Mouse (Mus musculus) ES-Bruce4 (cell line): ENCODE results near the gene Rabl6. TPM values are rescaled to one million over a fixed set of nuclear protein-coding genes. Genes with fewer than 3 reads are reported as not detected.

Source experiments
- H3K27ac ChIP-seq: 2 replicates; pipeline ENCODE4 v1.5.1; 2012; ENCODE audit warnings: low read length, inconsistent platforms; ENCODE audit not compliant: insufficient read depth
- H3K27me3 ChIP-seq: 2 replicates; pipeline ENCODE4 v1.6.1; 2012; ENCODE audit warnings: mild to moderate bottlenecking, low read length, inconsistent platforms; ENCODE audit not compliant: control insufficient read depth, poor library complexity, insufficient read depth, severe bottlenecking
- H3K36me3 ChIP-seq: 2 replicates; pipeline ENCODE4 v1.6.1; 2012; ENCODE audit warnings: inconsistent platforms, mild to moderate bottlenecking, low read length, moderate library complexity; ENCODE audit not compliant: control insufficient read depth, poor library complexity, insufficient read depth, severe bottlenecking
- H3K4me1 ChIP-seq: one replicate; pipeline ENCODE4 v1.8.1; 2011; ENCODE audit warnings: low read length; ENCODE audit not compliant: control insufficient read depth, insufficient read depth
- H3K4me3 ChIP-seq: 2 replicates; pipeline ENCODE4 v1.5.1; 2011; ENCODE audit warnings: low read depth, mild to moderate bottlenecking, low read length
- H3K9ac ChIP-seq: 2 replicates; pipeline ENCODE4 v1.6.1; 2012; ENCODE audit warnings: low read depth, mild to moderate bottlenecking, inconsistent platforms; ENCODE audit not compliant: poor library complexity, severe bottlenecking
- H3K9me3 ChIP-seq: replicated peaks from 2 replicates; pipeline ENCODE4 v1.6.1; 2012; ENCODE audit warnings: mild to moderate bottlenecking, low read length, inconsistent platforms; ENCODE audit not compliant: control insufficient read depth, poor library complexity, insufficient read depth, severe bottlenecking
- CTCF ChIP-seq: IDR thresholded peaks from one replicate; pipeline ENCODE4 v1.8.1; 2011; ENCODE audit warnings: low read depth, low read length
- EP300 ChIP-seq: IDR thresholded peaks from 2 replicates; pipeline ENCODE4 v1.6.1; 2011; ENCODE audit warnings: low read depth, low read length; ENCODE audit not compliant: insufficient read depth
- POLR2A ChIP-seq: IDR thresholded peaks from one replicate; pipeline ENCODE4 v1.8.1; 2011; ENCODE audit warnings: low read length; ENCODE audit not compliant: insufficient read depth
- polyA plus RNA-seq: library from polyadenylated mRNA; stranded (reverse); fragments of >200 nt; gene quantifications from 2 replicates; pipeline ENCODE4 v1.2.4, GENCODE M21; 2011; ENCODE audit warnings: low read depth; ENCODE audit not compliant: missing spikeins, insufficient read depth, insufficient read length

Rabl6 gene
- polyA plus RNA-seq, 1 experiment = 80.2 TPM

DNA sequence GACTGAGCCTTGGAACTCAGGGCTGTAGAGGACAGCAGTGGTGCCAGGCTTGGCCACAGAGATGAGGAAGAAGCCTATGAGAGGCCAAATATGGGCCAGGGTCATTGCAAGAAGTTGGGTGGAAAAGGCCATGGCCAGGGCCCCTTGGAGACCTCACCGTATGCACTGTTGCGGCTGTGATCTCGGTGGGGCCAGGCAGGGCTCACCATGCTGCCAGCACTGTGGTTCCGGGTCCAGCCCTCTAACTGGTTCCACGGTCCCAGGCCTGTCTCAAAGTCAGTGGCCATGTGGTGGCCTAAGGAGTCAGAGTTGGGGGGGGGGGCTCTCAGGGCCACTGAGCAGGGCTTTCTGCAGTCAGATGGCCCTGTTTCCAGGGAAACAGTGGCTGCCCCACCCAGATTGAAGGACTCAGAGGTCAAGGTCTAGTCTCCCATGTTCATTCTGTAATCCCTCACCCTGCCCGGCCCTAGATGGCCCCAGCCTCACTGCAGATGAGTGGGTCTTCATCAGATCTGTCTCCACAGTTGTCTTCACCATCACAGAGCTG is 39.8 kb downstream of the Rabl6 start:
- Histone ChIP-seq H3K4me1 (peaks cover 3% of the 10 kb centered on the region), H3K9ac (no peak overlapping the region), H3K27me3 (no peaks in the 10 kb centered on the region), H3K36me3 (0 out of 2 replicates have a peak, but pooled peaks cover 2% of the 10 kb centered on the region), H3K4me3 (no peak overlapping the region), H3K9me3 (no peaks in the 10 kb centered on the region), H3K27ac (no peak overlapping the region)
- TF ChIP-seq POLR2A (no peak), CTCF (no peak), EP300 (no peak)

DNA sequence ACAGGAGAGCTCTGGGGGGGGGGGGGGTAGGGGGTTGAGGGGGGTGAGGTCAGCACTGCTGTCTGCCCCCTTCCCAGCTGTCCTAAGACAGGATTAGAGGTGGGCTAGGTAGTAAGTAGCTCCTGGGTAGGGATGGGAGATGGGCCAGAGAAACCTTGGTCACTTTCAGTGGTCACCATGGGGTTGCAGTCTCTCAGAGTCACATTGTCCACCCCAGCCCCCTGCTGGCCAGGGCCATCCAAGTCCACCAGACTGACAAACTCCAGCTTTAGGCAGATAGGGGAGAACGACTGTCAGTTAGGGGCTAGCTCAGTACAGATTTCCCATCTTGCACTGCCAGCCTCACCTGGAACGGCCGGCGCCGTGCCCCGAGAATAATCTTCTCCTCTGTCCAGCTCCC is 41.8 kb downstream of the Rabl6 start:
- Histone ChIP-seq H3K9me3 (no peaks in the 10 kb centered on the region), H3K4me1 (peaks cover 3% of the 10 kb centered on the region), H3K36me3 (peaks cover 15% of the 10 kb centered on the region)

DNA sequence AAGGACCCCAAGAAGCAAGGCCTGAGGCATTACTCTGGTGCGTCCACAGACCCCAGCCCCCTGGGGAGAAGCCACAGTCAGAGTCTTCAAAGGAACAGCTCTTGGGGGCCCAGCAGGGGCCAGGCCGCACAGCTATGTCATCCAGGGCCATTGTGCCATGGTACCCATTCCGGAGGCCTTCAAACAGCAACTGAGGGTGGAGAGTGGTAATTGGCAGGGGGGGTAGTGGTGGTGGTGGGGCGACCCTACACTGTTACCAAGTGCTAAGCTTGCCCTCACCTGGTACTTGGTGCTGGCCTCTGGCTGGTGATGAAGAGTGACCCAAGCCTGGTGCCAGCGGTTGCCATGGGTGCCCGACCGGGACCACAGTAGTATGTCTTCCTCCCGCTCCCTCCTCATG is 42.6 kb downstream of the Rabl6 start:
- no peaks in the 10 kb centered on the region for H3K9me3 ChIP-seq
- H3K4me3 ChIP-seq = no peak overlapping the region
- no peak overlapping the region for H3K27ac ChIP-seq
- no peak for TF ChIP-seq CTCF
- no peak for TF ChIP-seq POLR2A
- no peak for TF ChIP-seq EP300
- no peaks in the 10 kb centered on the region for H3K27me3 ChIP-seq
- H3K9ac ChIP-seq = no peak overlapping the region
- H3K4me1 ChIP-seq = peaks cover 3% of the 10 kb centered on the region
- H3K36me3 ChIP-seq = peaks cover 18% of the 10 kb centered on the region

More for the DNA sequence above, 41.8 kb downstream of the Rabl6 start:
- Histone ChIP-seq H3K27me3 (no peaks in the 10 kb centered on the region), H3K4me3 (no peak overlapping the region), H3K27ac (no peak overlapping the region), H3K9ac (no peak overlapping the region)
- TF ChIP-seq POLR2A (no peak), CTCF (no peak), EP300 (no peak)

DNA sequence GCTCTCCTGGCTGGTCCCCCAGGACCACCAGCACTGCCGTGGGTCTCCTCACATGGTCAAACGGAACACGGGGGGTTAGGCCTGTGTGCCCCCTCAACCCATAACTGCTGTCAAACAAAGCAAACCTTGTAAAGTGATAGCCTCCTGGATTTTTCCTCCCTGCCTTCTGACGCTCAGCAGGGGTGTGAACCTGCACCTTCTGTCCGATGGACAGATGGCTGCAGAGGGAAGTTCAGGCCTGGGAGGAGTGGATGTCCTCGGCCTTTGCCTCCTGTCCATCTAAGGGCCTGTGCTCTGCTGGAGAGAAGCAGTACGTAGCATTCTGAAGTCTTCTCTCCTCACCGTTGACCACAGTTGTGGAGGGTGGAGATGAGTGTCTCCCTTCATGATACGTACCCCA is 46.4 kb downstream of the Rabl6 start:
- Histone ChIP-seq H3K27me3 (no peaks in the 10 kb centered on the region), H3K36me3 (peaks cover 25% of the 10 kb centered on the region), H3K9ac (no peak overlapping the region), H3K27ac (no peak overlapping the region), H3K9me3 (no peaks in the 10 kb centered on the region), H3K4me3 (no peak overlapping the region), H3K4me1 (no peaks in the 10 kb centered on the region)
- TF ChIP-seq CTCF (no peak), POLR2A (no peak), EP300 (no peak)

DNA sequence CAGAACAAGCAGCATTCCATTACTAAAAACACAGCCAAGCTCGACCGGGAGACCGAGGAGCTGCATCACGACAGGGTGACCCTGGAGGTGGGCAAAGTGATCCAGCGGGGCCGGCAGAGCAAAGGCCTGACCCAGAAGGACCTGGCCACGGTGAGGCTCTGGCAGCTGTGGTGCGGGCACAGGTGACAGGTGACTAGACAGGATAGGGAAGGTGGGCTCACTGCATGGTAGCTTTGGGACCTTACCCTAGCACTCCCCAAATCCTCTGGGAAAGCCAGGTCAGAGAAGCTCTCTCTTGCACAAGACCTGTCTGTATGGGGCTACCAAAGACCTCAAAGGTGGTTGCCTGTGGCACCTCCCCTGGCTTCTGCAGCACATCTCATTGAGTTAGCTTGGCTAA is 47.8 kb downstream of the Rabl6 start:
- Histone ChIP-seq H3K4me1 (no peaks in the 10 kb centered on the region), H3K9ac (no peak overlapping the region), H3K27ac (no peak overlapping the region), H3K36me3 (peaks cover 25% of the 10 kb centered on the region), H3K27me3 (no peaks in the 10 kb centered on the region), H3K4me3 (no peak overlapping the region), H3K9me3 (no peaks in the 10 kb centered on the region)
- TF ChIP-seq CTCF (no peak), EP300 (no peak), POLR2A (no peak)

DNA sequence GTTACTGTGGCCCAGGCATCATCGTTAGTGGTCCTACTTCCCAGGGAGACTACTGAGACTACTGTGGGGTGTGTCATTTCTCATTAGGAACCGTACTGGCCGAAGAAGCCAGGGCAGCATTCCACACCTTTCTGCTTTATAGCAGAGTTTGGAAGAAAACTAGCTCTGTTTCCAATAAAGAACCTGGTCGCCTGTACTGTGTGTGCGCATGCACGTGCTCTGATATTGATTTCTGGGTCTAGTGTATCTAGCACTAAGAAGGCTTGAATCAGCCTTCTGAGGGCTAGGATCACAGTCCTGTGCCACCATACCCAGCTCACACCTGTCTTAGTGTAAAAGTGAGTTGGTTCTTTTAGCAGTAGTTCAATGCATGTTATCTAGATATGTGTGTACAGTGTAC is 49.5 kb downstream of the Rabl6 start:
- Histone ChIP-seq H3K9me3 (no peaks in the 10 kb centered on the region), H3K36me3 (peaks cover 22% of the 10 kb centered on the region), H3K4me3 (no peak overlapping the region; the same call in 1 of the 2 replicates), H3K4me1 (no peaks in the 10 kb centered on the region), H3K27me3 (no peaks in the 10 kb centered on the region), H3K9ac (peak overlapping the region; percentile 92; the same call in 1 of the 2 replicates), H3K27ac (no peak overlapping the region)
- TF ChIP-seq POLR2A (no peak), CTCF (no peak), EP300 (no peak)
